Mouse (Mus musculus): Measurements from ENCODE around the gene Scarb1. TPM values are rescaled to one million over a fixed set of nuclear protein-coding genes. Genes with fewer than 3 reads are reported as not detected.

Gene Scarb1
- polyA plus RNA-seq, 1 experiment, result 76.0 TPM

DNA sequence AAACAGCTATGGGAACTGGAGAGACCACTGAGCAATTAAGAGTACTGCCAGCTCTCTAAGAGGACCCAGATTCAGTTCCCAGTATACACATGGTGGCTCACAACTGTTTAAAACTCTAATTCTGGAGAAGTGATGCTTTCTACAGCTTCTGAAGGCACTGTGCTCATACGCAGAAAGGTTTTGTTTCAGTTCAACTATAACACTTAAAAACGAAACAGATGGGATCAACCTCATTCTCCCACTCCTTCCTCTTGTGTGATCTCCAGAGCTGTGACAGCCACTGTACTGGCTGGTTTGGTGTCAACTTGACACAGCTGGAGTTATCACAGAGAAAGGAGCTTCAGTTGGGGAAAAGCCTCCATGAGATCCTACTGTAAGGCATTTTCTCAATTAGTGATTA, 35.0 kb upstream of the Scarb1 start:
- Histone ChIP-seq H3K36me3 (ENCODE audit: control insufficient read depth, insufficient read depth, low read length) (no peaks in the 10 kb centered on the region), H3K27ac (ENCODE audit: insufficient read depth, low read length) (no peak overlapping the region), H3K4me3 (ENCODE audit: extremely low read depth, insufficient read depth, insufficient read length) (no peak overlapping the region), H3K27me3 (ENCODE audit: control insufficient read depth, insufficient read depth, low read length) (no peaks in the 10 kb centered on the region), H3K4me1 (ENCODE audit: control insufficient read depth, insufficient read depth, insufficient read length) (peaks cover 8% of the 10 kb centered on the region; the same call in 1 of the 2 replicates)
- TF ChIP-seq CTCF (IDR thresholded peaks at IDR 0.05; ENCODE audit: extremely low read depth, insufficient read depth, insufficient read length, insufficient replicate concordance) (no peak), POLR2A (IDR thresholded peaks at IDR 0.05; ENCODE audit: low read depth, low read length) (no peak)
- no peak for DNase-seq (ENCODE audit: low read depth in 1 of 2, low spot score in 2 of 2)
- WGBS, result 12% methylated on average over 2 of the region's 2 CpGs

DNA sequence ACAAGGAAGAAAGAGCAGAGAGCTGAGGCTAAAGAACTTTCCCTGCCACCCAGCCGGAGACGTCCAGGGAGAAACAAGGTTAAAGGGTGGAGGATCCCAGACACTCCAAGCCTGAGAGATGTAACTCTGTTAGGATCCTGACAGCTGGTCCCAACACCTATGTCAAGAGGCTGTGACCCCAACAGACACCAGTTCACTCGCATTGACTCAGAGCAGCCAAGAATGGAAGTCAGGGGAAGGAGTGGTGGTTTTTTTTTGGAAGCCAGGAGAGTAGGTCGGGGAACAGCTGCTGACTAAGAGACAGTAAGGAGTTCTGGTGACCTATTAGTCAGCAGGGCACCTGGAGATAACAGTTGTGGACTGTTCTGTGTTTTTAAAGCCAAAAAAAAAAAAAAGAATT, 31.1 kb upstream of the Scarb1 start:
- H3K4me3 ChIP-seq (ENCODE audit: extremely low read depth, insufficient read depth, insufficient read length), result no peak overlapping the region
- DNase-seq (ENCODE audit: low read depth in 1 of 2, low spot score in 2 of 2), result no peak
- whole genome bisulfite sequencing, result 88% methylated on average over 4 of the region's 4 CpGs
- H3K36me3 ChIP-seq (ENCODE audit: control insufficient read depth, insufficient read depth, low read length), result no peaks in the 10 kb centered on the region
- no peaks in the 10 kb centered on the region for H3K27me3 ChIP-seq (ENCODE audit: control insufficient read depth, insufficient read depth, low read length)
- H3K4me1 ChIP-seq (ENCODE audit: control insufficient read depth, insufficient read depth, insufficient read length), result peaks cover 4% of the 10 kb centered on the region; the same call in 1 of the 2 replicates
- TF ChIP-seq POLR2A (IDR thresholded peaks at IDR 0.05; ENCODE audit: low read depth, low read length), result no peak
- TF ChIP-seq CTCF (IDR thresholded peaks at IDR 0.05; ENCODE audit: extremely low read depth, insufficient read depth, insufficient read length, insufficient replicate concordance), result no peak
- H3K27ac ChIP-seq (ENCODE audit: insufficient read depth, low read length), result no peak overlapping the region

DNA sequence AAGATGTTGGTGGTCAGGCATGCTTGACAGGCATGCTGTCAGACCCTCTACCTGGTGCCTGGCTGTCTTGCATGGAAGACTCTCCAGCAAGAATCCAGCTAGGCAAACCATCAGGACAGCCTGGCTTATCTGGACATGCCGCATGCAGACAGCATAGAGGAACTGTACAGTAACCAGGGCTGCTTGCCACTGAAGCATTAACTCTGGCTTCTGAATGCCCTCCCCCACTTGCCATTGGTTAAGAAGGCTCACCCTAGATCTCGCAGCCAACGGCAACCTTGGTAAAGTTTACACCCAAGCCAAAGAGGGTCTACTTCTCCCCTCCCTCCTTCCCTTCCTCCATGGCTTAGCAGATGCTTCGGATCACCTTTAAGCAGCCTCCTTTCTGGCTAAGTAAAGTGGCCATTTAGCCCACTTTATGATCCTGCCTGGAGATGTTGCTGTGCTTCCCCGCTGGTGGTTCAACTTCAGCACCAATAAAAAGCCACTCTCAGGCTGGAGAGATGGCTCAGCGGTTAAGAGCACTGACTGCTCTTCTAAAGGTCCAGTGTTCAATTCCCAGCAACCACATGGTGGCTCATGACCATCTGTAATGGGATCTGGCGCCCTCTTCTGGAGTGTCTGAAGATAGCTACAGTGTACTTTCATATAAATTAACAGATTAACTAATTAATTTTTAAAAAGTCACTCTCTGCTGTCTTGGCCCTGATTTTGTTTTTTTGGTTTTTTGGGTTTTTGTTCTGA, 30.2 kb upstream of the Scarb1 start:
- Histone ChIP-seq H3K27me3 (ENCODE audit: control insufficient read depth, insufficient read depth, low read length) (no peaks in the 10 kb centered on the region), H3K4me1 (ENCODE audit: control insufficient read depth, insufficient read depth, insufficient read length) (no peaks in the 10 kb centered on the region), H3K36me3 (ENCODE audit: control insufficient read depth, insufficient read depth, low read length) (no peaks in the 10 kb centered on the region), H3K4me3 (ENCODE audit: extremely low read depth, insufficient read depth, insufficient read length) (no peak overlapping the region), H3K27ac (ENCODE audit: insufficient read depth, low read length) (no peak overlapping the region)
- WGBS, result 87% methylated on average over 7 of the region's 7 CpGs
- TF ChIP-seq POLR2A (IDR thresholded peaks at IDR 0.05; ENCODE audit: low read depth, low read length) (no peak), CTCF (IDR thresholded peaks at IDR 0.05; ENCODE audit: extremely low read depth, insufficient read depth, insufficient read length, insufficient replicate concordance) (no peak)
- DNase-seq (ENCODE audit: low read depth in 1 of 2, low spot score in 2 of 2), result no peak

DNA sequence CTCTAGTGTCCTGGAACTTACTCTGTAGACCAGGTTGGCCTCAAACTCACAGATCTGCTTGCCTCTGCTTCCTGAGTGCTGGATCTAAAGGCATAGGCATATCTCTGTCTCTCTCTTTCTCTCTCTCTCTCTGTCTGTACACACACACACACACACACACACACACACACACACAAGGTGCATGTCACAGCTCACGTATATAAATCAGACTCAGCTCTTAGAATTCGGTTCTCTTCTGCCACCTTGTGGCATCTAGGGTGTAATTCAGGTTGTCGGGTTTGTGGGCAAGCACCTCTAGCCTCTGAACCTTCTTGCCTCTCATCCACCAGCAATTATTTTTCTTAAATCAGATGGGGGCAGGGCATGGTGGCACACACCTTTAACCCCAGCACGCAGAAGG, 27.7 kb upstream of the Scarb1 start:
- WGBS, result 0% methylated on average over 4 of the region's 4 CpGs
- DNase-seq (ENCODE audit: low read depth in 1 of 2, low spot score in 2 of 2), result peak; percentile 63 to 69
- Histone ChIP-seq H3K36me3 (ENCODE audit: control insufficient read depth, insufficient read depth, low read length) (no peaks in the 10 kb centered on the region), H3K4me3 (ENCODE audit: extremely low read depth, insufficient read depth, insufficient read length) (no peak overlapping the region), H3K4me1 (ENCODE audit: control insufficient read depth, insufficient read depth, insufficient read length) (no peaks in the 10 kb centered on the region), H3K27me3 (ENCODE audit: control insufficient read depth, insufficient read depth, low read length) (no peaks in the 10 kb centered on the region), H3K27ac (ENCODE audit: insufficient read depth, low read length) (no peak overlapping the region)
- TF ChIP-seq POLR2A (IDR thresholded peaks at IDR 0.05; ENCODE audit: low read depth, low read length), result no peak
- TF ChIP-seq CTCF (IDR thresholded peaks at IDR 0.05; ENCODE audit: extremely low read depth, insufficient read depth, insufficient read length, insufficient replicate concordance), result peak; percentile 47; the same call in 1 of the 2 replicates

DNA sequence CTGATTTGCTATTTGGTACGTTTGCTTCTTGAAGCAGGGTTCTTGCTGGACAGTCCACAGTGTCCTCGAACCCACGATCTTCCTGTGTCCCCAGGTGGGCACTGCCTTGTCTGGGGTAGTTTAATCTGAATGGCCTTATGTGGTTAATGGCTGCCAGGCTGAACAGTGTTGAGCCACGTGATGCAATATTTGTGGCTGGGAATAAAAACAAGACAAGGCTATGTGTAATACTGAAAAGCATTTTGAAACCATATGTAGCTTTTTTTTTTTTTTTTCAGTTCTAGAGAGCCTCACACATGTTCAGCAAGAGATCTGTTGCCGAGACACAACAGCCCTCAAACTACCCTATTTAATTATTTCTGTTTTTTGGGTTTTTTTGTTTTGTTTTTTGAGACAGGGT, 27.3 kb upstream of the Scarb1 start:
- Histone ChIP-seq H3K27ac (ENCODE audit: insufficient read depth, low read length) (no peak overlapping the region), H3K4me3 (ENCODE audit: extremely low read depth, insufficient read depth, insufficient read length) (no peak overlapping the region), H3K36me3 (ENCODE audit: control insufficient read depth, insufficient read depth, low read length) (no peaks in the 10 kb centered on the region), H3K4me1 (ENCODE audit: control insufficient read depth, insufficient read depth, insufficient read length) (no peaks in the 10 kb centered on the region), H3K27me3 (ENCODE audit: control insufficient read depth, insufficient read depth, low read length) (no peaks in the 10 kb centered on the region)
- TF ChIP-seq POLR2A (IDR thresholded peaks at IDR 0.05; ENCODE audit: low read depth, low read length) (no peak), CTCF (IDR thresholded peaks at IDR 0.05; ENCODE audit: extremely low read depth, insufficient read depth, insufficient read length, insufficient replicate concordance) (no peak)
- 68% methylated on average over 5 of the region's 5 CpGs for WGBS
- no peak for DNase-seq (ENCODE audit: low read depth in 1 of 2, low spot score in 2 of 2)

DNA sequence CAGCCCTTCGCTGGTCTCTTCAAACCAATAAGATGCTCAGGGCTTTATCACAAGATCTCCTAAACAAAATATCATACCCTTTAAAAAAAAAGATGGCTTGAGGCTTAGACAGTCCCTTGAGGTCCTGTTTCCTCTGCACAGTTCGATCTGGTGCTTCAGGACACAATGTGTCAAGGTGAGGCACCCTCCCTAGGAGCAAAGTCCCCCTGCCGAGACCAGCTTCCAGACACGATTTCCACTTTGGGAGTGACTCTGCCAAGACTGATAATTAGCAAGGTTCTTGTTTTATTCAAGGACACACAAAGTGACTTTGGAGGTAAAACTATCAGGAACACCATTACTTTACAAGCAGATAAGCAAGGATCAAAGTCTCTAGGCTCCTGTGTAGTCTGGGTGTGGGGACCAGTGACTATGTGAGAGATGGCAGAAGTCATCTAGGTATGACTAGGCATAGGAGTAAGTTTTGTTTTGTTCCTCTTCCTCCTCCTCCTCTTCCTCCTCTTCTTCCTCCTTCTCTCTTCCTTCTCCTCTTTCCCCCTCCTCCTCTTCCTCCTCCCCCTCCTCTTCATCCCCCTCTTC, 24.0 kb upstream of the Scarb1 start:
- Histone ChIP-seq H3K36me3 (ENCODE audit: control insufficient read depth, insufficient read depth, low read length) (no peaks in the 10 kb centered on the region), H3K4me3 (ENCODE audit: extremely low read depth, insufficient read depth, insufficient read length) (no peak overlapping the region), H3K27me3 (ENCODE audit: control insufficient read depth, insufficient read depth, low read length) (no peaks in the 10 kb centered on the region), H3K4me1 (ENCODE audit: control insufficient read depth, insufficient read depth, insufficient read length) (no peaks in the 10 kb centered on the region), H3K27ac (ENCODE audit: insufficient read depth, low read length) (no peak overlapping the region)
- no peak for DNase-seq (ENCODE audit: low read depth in 1 of 2, low spot score in 2 of 2)
- WGBS, result 80% methylated on average over 4 of the region's 4 CpGs
- TF ChIP-seq POLR2A (IDR thresholded peaks at IDR 0.05; ENCODE audit: low read depth, low read length), result no peak

DNA sequence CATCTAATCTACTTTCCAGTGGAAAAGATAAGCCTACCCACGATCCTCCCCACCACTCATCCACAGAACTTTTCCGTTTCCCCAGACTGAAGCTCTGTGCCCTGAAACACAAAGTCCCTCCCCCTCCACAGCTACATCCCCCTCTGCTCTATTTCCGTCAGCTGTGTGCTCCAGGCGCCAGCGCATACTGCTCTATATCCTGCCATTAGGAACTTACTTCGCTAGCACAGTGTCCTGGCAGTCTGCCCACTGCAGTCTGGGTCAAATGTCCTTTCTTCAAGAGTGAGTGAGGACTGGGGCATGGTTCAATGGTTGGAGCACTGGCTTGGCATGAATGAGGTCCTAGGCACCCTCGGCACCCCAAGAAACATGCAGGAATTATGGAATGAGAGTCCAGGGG, 23.0 kb upstream of the Scarb1 start:
- Histone ChIP-seq H3K36me3 (ENCODE audit: control insufficient read depth, insufficient read depth, low read length) (no peaks in the 10 kb centered on the region), H3K4me3 (ENCODE audit: extremely low read depth, insufficient read depth, insufficient read length) (no peak overlapping the region), H3K4me1 (ENCODE audit: control insufficient read depth, insufficient read depth, insufficient read length) (no peaks in the 10 kb centered on the region), H3K27me3 (ENCODE audit: control insufficient read depth, insufficient read depth, low read length) (no peaks in the 10 kb centered on the region), H3K27ac (ENCODE audit: insufficient read depth, low read length) (no peak overlapping the region)
- no peak for TF ChIP-seq POLR2A (IDR thresholded peaks at IDR 0.05; ENCODE audit: low read depth, low read length)
- TF ChIP-seq CTCF (IDR thresholded peaks at IDR 0.05; ENCODE audit: extremely low read depth, insufficient read depth, insufficient read length, insufficient replicate concordance), result no peak
- 60% methylated on average over 7 of the region's 7 CpGs for WGBS
- DNase-seq (ENCODE audit: low read depth in 1 of 2, low spot score in 2 of 2), result no peak

Measured in spleen, adult 2 months (tissue).